Mouse (Mus musculus) forebrain, embryonic 10.5 days (tissue): Measurements from ENCODE around the gene Rhoj. TPM values are rescaled to one million over a fixed set of nuclear protein-coding genes. Genes with fewer than 3 reads are reported as not detected.

ENCODE experiments used
- DNase-seq: peaks from one replicate; pipeline ENCODE4 v3.0.0-alpha.2; 2017; ENCODE audit warnings: low spot score; ENCODE audit errors: extremely low spot score
- H3K27ac ChIP-seq: fragments of 300-500 bp; sonication (generic); 2 replicates; pipeline ENCODE4 v1.5.1; 2016; ENCODE audit warnings: mild to moderate bottlenecking
- H3K27me3 ChIP-seq: fragments of 300-500 bp; sonication (generic); 2 replicates; pipeline ENCODE4 v1.6.1; 2016; ENCODE audit warnings: mild to moderate bottlenecking; ENCODE audit not compliant: poor library complexity, severe bottlenecking
- H3K36me3 ChIP-seq: fragments of 300-500 bp; sonication (generic); replicated peaks from 2 replicates; pipeline ENCODE4 v1.6.1; 2016; ENCODE audit warnings: mild to moderate bottlenecking, moderate library complexity
- H3K4me1 ChIP-seq: fragments of 300-500 bp; sonication (generic); 2 replicates; pipeline ENCODE4 v1.6.1; 2016
- H3K4me3 ChIP-seq: fragments of 300-500 bp; sonication (generic); 2 replicates; pipeline ENCODE4 v1.5.1; 2016; ENCODE audit warnings: mild to moderate bottlenecking, moderate library complexity
- H3K9me3 ChIP-seq: fragments of 300-500 bp; sonication (generic); 2 replicates; pipeline ENCODE4 v1.6.1; 2016; ENCODE audit warnings: mild to moderate bottlenecking, moderate library complexity
- WGBS: fragments of 180-500 bp; shearing (Covaris S2); methylation state at CpG from one replicate; pipeline ENCODE4 v1.1.7; 2016; 5-methylcytosine and 5-hydroxymethylcytosine counted together
- polyA plus RNA-seq: library from polyadenylated mRNA; unstranded; fragments of >200 nt; fragmentation: Nextera tagmentation; extraction: Ambion mirVana; gene quantifications from 2 replicates; pipeline ENCODE4 v1.2.1, GENCODE M21; 2016

Gene Rhoj
- 18.1 and 20.1 TPM in 2 replicates for polyA plus RNA-seq

- WGBS = 0% methylated on average over 34 of the region's 34 CpGs
- Histone ChIP-seq H3K27me3 (peaks cover 8% of the 10 kb centered on the region; the same call in 1 of the 2 replicates), H3K36me3 (no peaks in the 10 kb centered on the region), H3K4me3 (peak within 1 kb of the TSS; percentile 66), H3K4me1 (peaks cover 17% of the 10 kb centered on the region), H3K9me3 (no peaks in the 10 kb centered on the region), H3K27ac (peak within 1 kb of the TSS; percentile 88)
- peak; percentile 71 for DNase-seq
Measured at GRCm38 (mm10) chr12:75307961-75308951, at the start of gene Rhoj. Gene Rhoj (plus strand): TSS chr12:75308322.

GRCm38 (mm10) chr12:75271726-75272125 is 36.4 kb upstream of the Rhoj start:
- no peaks in the 10 kb centered on the region for H3K36me3 ChIP-seq
- H3K4me3 ChIP-seq = no peak overlapping the region
- WGBS = 86% methylated on average over 4 of the region's 4 CpGs
- no peaks in the 10 kb centered on the region for H3K27me3 ChIP-seq
- no peaks in the 10 kb centered on the region for H3K4me1 ChIP-seq
- no peak overlapping the region for H3K27ac ChIP-seq
- H3K9me3 ChIP-seq = no peaks in the 10 kb centered on the region
- no peak for DNase-seq

GRCm38 (mm10) chr12:75275730-75276129 is 32.4 kb upstream of the Rhoj start:
- H3K9me3 ChIP-seq = no peaks in the 10 kb centered on the region
- no peak overlapping the region for H3K4me3 ChIP-seq
- H3K36me3 ChIP-seq = no peaks in the 10 kb centered on the region
- no peak overlapping the region for H3K27ac ChIP-seq
- H3K27me3 ChIP-seq = no peaks in the 10 kb centered on the region
- DNase-seq = no peak
- H3K4me1 ChIP-seq = no peaks in the 10 kb centered on the region
- 92% methylated on average over 2 of the region's 2 CpGs for WGBS

- Histone ChIP-seq H3K27ac (no peak overlapping the region), H3K4me3 (no peak overlapping the region), H3K4me1 (no peaks in the 10 kb centered on the region), H3K9me3 (no peaks in the 10 kb centered on the region), H3K27me3 (no peaks in the 10 kb centered on the region), H3K36me3 (no peaks in the 10 kb centered on the region)
- no peak for DNase-seq
- WGBS = 90% methylated on average over 2 of the region's 2 CpGs
Measured at GRCm38 (mm10) chr12:75277425-75277824, 30.7 kb upstream of the Rhoj start.

GRCm38 (mm10) chr12:75280502-75280901 is 27.6 kb upstream of the Rhoj start:
- no peaks in the 10 kb centered on the region for H3K27me3 ChIP-seq
- 0 out of 2 replicates have a peak, but pooled peaks cover 4% of the 10 kb centered on the region for H3K4me1 ChIP-seq
- H3K27ac ChIP-seq = no peak overlapping the region
- H3K36me3 ChIP-seq = no peaks in the 10 kb centered on the region
- no peaks in the 10 kb centered on the region for H3K9me3 ChIP-seq
- H3K4me3 ChIP-seq = no peak overlapping the region
- no peak for DNase-seq
- 71% methylated on average over 7 of the region's 7 CpGs for WGBS

GRCm38 (mm10) chr12:75283226-75283625 is 24.9 kb upstream of the Rhoj start:
- 54% methylated on average over 2 of the region's 2 CpGs for WGBS
- H3K27me3 ChIP-seq = no peaks in the 10 kb centered on the region
- H3K4me1 ChIP-seq = peaks cover 11% of the 10 kb centered on the region
- no peaks in the 10 kb centered on the region for H3K9me3 ChIP-seq
- H3K27ac ChIP-seq = no peak overlapping the region
- no peaks in the 10 kb centered on the region for H3K36me3 ChIP-seq
- no peak overlapping the region for H3K4me3 ChIP-seq
- DNase-seq = no peak

- DNase-seq = no peak
- Histone ChIP-seq H3K4me1 (peaks cover 11% of the 10 kb centered on the region), H3K27me3 (no peaks in the 10 kb centered on the region), H3K36me3 (no peaks in the 10 kb centered on the region), H3K4me3 (no peak overlapping the region), H3K9me3 (no peaks in the 10 kb centered on the region), H3K27ac (peak overlapping the region; percentile 53; the same call in 1 of the 2 replicates)
- WGBS = 85% methylated on average over 3 of the region's 3 CpGs
Measured at GRCm38 (mm10) chr12:75286166-75286565, 22.0 kb upstream of the Rhoj start.

- H3K27ac ChIP-seq = no peak overlapping the region
- no peak for DNase-seq
- H3K27me3 ChIP-seq = no peaks in the 10 kb centered on the region
- no peaks in the 10 kb centered on the region for H3K9me3 ChIP-seq
- peaks cover 7% of the 10 kb centered on the region for H3K4me1 ChIP-seq
- H3K4me3 ChIP-seq = no peak overlapping the region
- WGBS = 89% methylated on average over 2 of the region's 2 CpGs
- H3K36me3 ChIP-seq = no peaks in the 10 kb centered on the region
Measured at GRCm38 (mm10) chr12:75290524-75290923, 17.6 kb upstream of the Rhoj start.

- H3K9me3 ChIP-seq = no peaks in the 10 kb centered on the region
- no peaks in the 10 kb centered on the region for H3K4me1 ChIP-seq
- no peaks in the 10 kb centered on the region for H3K27me3 ChIP-seq
- H3K4me3 ChIP-seq = no peak overlapping the region
- 96% methylated on average over 5 of the region's 5 CpGs for WGBS
- no peak for DNase-seq
- no peak overlapping the region for H3K27ac ChIP-seq
- H3K36me3 ChIP-seq = no peaks in the 10 kb centered on the region
Measured at GRCm38 (mm10) chr12:75291556-75291955, 16.6 kb upstream of the Rhoj start.

- Histone ChIP-seq H3K36me3 (no peaks in the 10 kb centered on the region), H3K4me1 (no peaks in the 10 kb centered on the region), H3K9me3 (no peaks in the 10 kb centered on the region), H3K27me3 (no peaks in the 10 kb centered on the region), H3K27ac (no peak overlapping the region), H3K4me3 (no peak overlapping the region)
- no peak for DNase-seq
- WGBS = 91% methylated on average over 6 of the region's 6 CpGs
Measured at GRCm38 (mm10) chr12:75292939-75293338, 15.2 kb upstream of the Rhoj start.

- 80% methylated on average over 1 of the region's 1 CpGs for WGBS
Measured at GRCm38 (mm10) chr12:75299865-75300264, 8.3 kb upstream of the Rhoj start.

GRCm38 (mm10) chr12:75304132-75304531 is 4.0 kb upstream of the Rhoj start:
- H3K9me3 ChIP-seq = no peaks in the 10 kb centered on the region
- 92% methylated on average over 6 of the region's 6 CpGs for WGBS
- peaks cover 8% of the 10 kb centered on the region; the same call in 1 of the 2 replicates for H3K27me3 ChIP-seq
- peaks cover 17% of the 10 kb centered on the region for H3K4me1 ChIP-seq
- no peak overlapping the region for H3K4me3 ChIP-seq
- H3K36me3 ChIP-seq = no peaks in the 10 kb centered on the region
- no peak overlapping the region for H3K27ac ChIP-seq
- DNase-seq = no peak

More at GRCm38 (mm10) chr12:75299865-75300264, 8.3 kb upstream of the Rhoj start:
- no peaks in the 10 kb centered on the region for H3K36me3 ChIP-seq
- no peaks in the 10 kb centered on the region for H3K27me3 ChIP-seq
- no peak overlapping the region for H3K27ac ChIP-seq
- DNase-seq = no peak
- H3K9me3 ChIP-seq = no peaks in the 10 kb centered on the region
- no peaks in the 10 kb centered on the region for H3K4me1 ChIP-seq
- H3K4me3 ChIP-seq = no peak overlapping the region

- Histone ChIP-seq H3K9me3 (no peaks in the 10 kb centered on the region), H3K27me3 (peaks cover 8% of the 10 kb centered on the region; the same call in 1 of the 2 replicates), H3K36me3 (no peaks in the 10 kb centered on the region), H3K4me1 (peaks cover 17% of the 10 kb centered on the region), H3K4me3 (peak overlapping the region; percentile 18; the same call in 1 of the 2 replicates), H3K27ac (no peak overlapping the region)
- no peak for DNase-seq
- 57% methylated on average over 6 of the region's 6 CpGs for WGBS
Measured at GRCm38 (mm10) chr12:75309756-75310155, 1.6 kb downstream of the Rhoj start.
